In the genomic region with DNA sequence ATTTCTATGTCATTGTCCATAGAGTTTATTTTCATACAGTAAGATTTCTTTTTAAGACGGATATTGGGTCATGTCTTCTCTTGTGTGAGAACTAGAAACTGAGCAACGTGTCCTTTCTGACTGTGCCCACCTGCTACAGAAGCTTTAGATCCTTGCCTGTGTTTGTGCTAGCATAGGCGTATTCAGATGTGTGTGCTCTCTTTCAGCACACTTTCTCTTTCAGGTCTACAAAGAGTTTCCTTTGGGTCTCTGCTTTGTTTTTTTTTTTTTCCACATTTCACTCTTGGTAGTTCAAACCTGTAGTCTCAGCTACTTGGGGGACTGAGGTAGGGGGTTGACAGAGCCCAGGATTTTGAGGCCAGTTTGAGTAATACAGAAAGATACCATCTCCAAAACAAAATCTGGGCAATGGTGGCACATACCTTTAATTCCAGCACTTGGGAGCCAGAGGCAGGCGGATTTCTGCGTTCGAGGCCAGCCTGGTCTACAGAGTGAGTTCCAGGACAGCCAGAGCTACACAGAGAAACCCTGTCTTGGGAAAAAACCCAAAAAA, we compare ENCODE assay signal across 26 mouse cellular contexts. TPM values are rescaled to one million over a fixed set of nuclear protein-coding genes. Genes with fewer than 3 reads are reported as not detected.
DNase-seq lines count a peak whose midpoint lies in the region; ATAC-seq and TF ChIP-seq lines count a peak whose summit lies in the region.
"Had no signal": no experiment of that assay in that cellular context is flagged by ENCODE, and none has a peak within 500 bp of the region (broad histone marks: within the 10 kb centered on the region; RNA-seq: fewer than 3 reads in every experiment).

No protein-coding gene starts in this region.

- no peak overlapping the region for H3K4me2 ChIP-seq in midbrain, embryonic 11.5 days
- H3K4me2 ChIP-seq in midbrain, embryonic 14.5 days (ENCODE audit: low read length), result no peak overlapping the region
- no peak overlapping the region for H3K4me2 ChIP-seq in CH12.LX (ENCODE audit: insufficient read depth, low read depth, poor library complexity, severe bottlenecking)
- H3K4me2 ChIP-seq: embryonic facial prominence, embryonic 12.5 days; heart, embryonic 13.5 days; kidney, embryonic 15.5 days; limb, embryonic 12.5 days; lung, embryonic 15.5 days; midbrain, embryonic 12.5 days; neural tube, embryonic 12.5 days had no signal

- peaks cover 13% of the 10 kb centered on the region; the same call in 1 of the 2 replicates for H3K79me2 ChIP-seq in CH12.LX (replicated peaks; ENCODE audit: control insufficient read depth, extremely low read depth, insufficient read depth, poor library complexity, severe bottlenecking)

- TF ChIP-seq POLR2A in CH12.LX (IDR thresholded peaks at IDR 0.05; ENCODE audit: low read depth, low read length), result no peak
- no peak for TF ChIP-seq POLR2A in thymus, adult 2 months (IDR thresholded peaks at IDR 0.05; ENCODE audit: control insufficient read depth, extremely low read depth, insufficient read depth, low read length, poor library complexity)

- DNase-seq in midbrain, embryonic 11.5 days (ENCODE audit: low spot score, missing footprints), result peak; percentile 72
- DNase-seq in midbrain, embryonic 14.5 days, result no peak
- no peak for DNase-seq in CH12.LX (ENCODE audit: extremely low read depth)
- DNase-seq in thymus, adult 2 months, result peak; percentile 21
- DNase-seq in thymus, postnatal 4 days, result peak; percentile 18
- no peak for DNase-seq in kidney, adult 18-20 months
- no peak for DNase-seq in right cerebral cortex, postnatal 25 days
- DNase-seq: adrenal gland, postnatal 14 days; cerebellum, adult 11-12 months; cerebellum, adult 9-11 months; embryo, embryonic 11 days; gastrocnemius, adult 2 months; gastrocnemius, postnatal 36 days; heart, postnatal 10 days; kidney, adult 11 months; kidney, postnatal 25 days had no signal

- H3K36me3 ChIP-seq in midbrain, embryonic 11.5 days (ENCODE audit: control insufficient read depth, insufficient read depth, low read length), result no peaks in the 10 kb centered on the region
- H3K36me3 ChIP-seq in midbrain, embryonic 14.5 days (ENCODE audit: control insufficient read depth, insufficient read depth, low read length), result 0 out of 2 replicates have a peak, but pooled peaks cover 6% of the 10 kb centered on the region
- H3K36me3 ChIP-seq in CH12.LX (replicated peaks in 1 of 2; ENCODE audit: control insufficient read depth in 1 of 2, insufficient read depth in 1 of 2, low read length in 1 of 2), result peaks cover 0 to 13% of the 10 kb centered on the region in 2 experiments
- 0 out of 2 replicates have a peak, but pooled peaks cover 4% of the 10 kb centered on the region for H3K36me3 ChIP-seq in thymus, adult 2 months (ENCODE audit: control insufficient read depth, insufficient read depth, low read length)
- H3K36me3 ChIP-seq: lung, embryonic 15.5 days; neural tube, embryonic 12.5 days had no signal

- no peak overlapping the region for H3K4me3 ChIP-seq in midbrain, embryonic 11.5 days (ENCODE audit: low read depth, low read length)
- no peak overlapping the region for H3K4me3 ChIP-seq in midbrain, embryonic 14.5 days (replicated peaks; ENCODE audit: low read depth, low read length)
- H3K4me3 ChIP-seq in CH12.LX (replicated peaks in 1 of 3; ENCODE audit: low read depth in 2 of 3, low read length in 2 of 3, poor library complexity in 1 of 3), result no peak overlapping the region
- no peak overlapping the region for H3K4me3 ChIP-seq in thymus, adult 2 months (ENCODE audit: control insufficient read depth, insufficient read depth, low read length)
- H3K4me3 ChIP-seq: embryonic facial prominence, embryonic 12.5 days; gastrocnemius, adult 2 months; heart, embryonic 13.5 days; kidney, embryonic 15.5 days; left cerebral cortex, adult 2 months; limb, embryonic 12.5 days; lung, embryonic 15.5 days; midbrain, embryonic 12.5 days; neural tube, embryonic 12.5 days had no signal

- H3K27ac ChIP-seq in midbrain, embryonic 11.5 days (ENCODE audit: low read depth, low read length), result no peak overlapping the region
- no peak overlapping the region for H3K27ac ChIP-seq in midbrain, embryonic 14.5 days (replicated peaks; ENCODE audit: low read depth, low read length)
- H3K27ac ChIP-seq in CH12.LX (ENCODE audit: insufficient read depth, low read depth), result no peak overlapping the region
- H3K27ac ChIP-seq in thymus, adult 2 months (ENCODE audit: control insufficient read depth, insufficient read depth, low read length), result peak overlapping the region; percentile 92
- H3K27ac ChIP-seq: embryonic facial prominence, embryonic 12.5 days; heart, embryonic 13.5 days; kidney, embryonic 15.5 days; limb, embryonic 12.5 days; lung, embryonic 15.5 days; midbrain, embryonic 12.5 days; neural tube, embryonic 12.5 days had no signal

- no peak for TF ChIP-seq RAD21 in CH12.LX (IDR thresholded peaks at IDR 0.05; ENCODE audit: low read depth, low read length)

- H3K9me3 ChIP-seq in midbrain, embryonic 11.5 days (ENCODE audit: control insufficient read depth, low read length), result no peaks in the 10 kb centered on the region
- no peaks in the 10 kb centered on the region for H3K9me3 ChIP-seq in midbrain, embryonic 14.5 days (ENCODE audit: control insufficient read depth, low read length)
- H3K9me3 ChIP-seq in CH12.LX (replicated peaks; ENCODE audit: low read length), result no peaks in the 10 kb centered on the region
- H3K9me3 ChIP-seq: embryonic facial prominence, embryonic 12.5 days; heart, embryonic 13.5 days; kidney, embryonic 15.5 days; limb, embryonic 12.5 days; lung, embryonic 15.5 days; midbrain, embryonic 12.5 days; neural tube, embryonic 12.5 days had no signal

- no peak for ATAC-seq in midbrain, embryonic 11.5 days (ENCODE audit: low FRiP score)
- ATAC-seq in midbrain, embryonic 14.5 days (ENCODE audit: low FRiP score, low TSS enrichment), result no peak
- ATAC-seq: forebrain, embryonic 16.5 days; Patski had no signal

- in situ Hi-C loops in CH12.LX (cut with MboI; ENCODE audit: low pct_ligation_motif_present, low pct_unique_long_range_greater_than_20kb, low sequenced_read_pairs), result no loop called here

- no peak overlapping the region for H3K9ac ChIP-seq in midbrain, embryonic 11.5 days (ENCODE audit: low read length)
- H3K9ac ChIP-seq in midbrain, embryonic 14.5 days (replicated peaks; ENCODE audit: low read length), result no peak overlapping the region
- H3K9ac ChIP-seq in CH12.LX (ENCODE audit: insufficient read depth, low read depth), result no peak overlapping the region
- H3K9ac ChIP-seq: embryonic facial prominence, embryonic 12.5 days; heart, embryonic 13.5 days; kidney, embryonic 15.5 days; limb, embryonic 12.5 days; lung, embryonic 15.5 days; midbrain, embryonic 12.5 days; neural tube, embryonic 12.5 days had no signal

- no peak for TF ChIP-seq EP300 in CH12.LX (IDR thresholded peaks at IDR 0.05; ENCODE audit: low read length)

- WGBS in midbrain, embryonic 11.5 days, result 93% methylated on average over 6 of the region's 6 CpGs
- WGBS in midbrain, embryonic 14.5 days, result 93% methylated on average over 6 of the region's 6 CpGs
- 51% methylated on average over 6 of the region's 6 CpGs for WGBS in thymus, adult 2 months

- no peaks in the 10 kb centered on the region for H3K4me1 ChIP-seq in midbrain, embryonic 11.5 days (ENCODE audit: control insufficient read depth, insufficient read depth, low read length)
- H3K4me1 ChIP-seq in midbrain, embryonic 14.5 days (ENCODE audit: control insufficient read depth, insufficient read depth, low read length), result no peaks in the 10 kb centered on the region
- H3K4me1 ChIP-seq in CH12.LX (ENCODE audit: control insufficient read depth in 1 of 2, insufficient read depth in 2 of 2), result peaks cover 0 to 6% of the 10 kb centered on the region in 2 experiments; a peak in 1 of 4 replicates
- peaks cover 9% of the 10 kb centered on the region for H3K4me1 ChIP-seq in thymus, adult 2 months (replicated peaks; ENCODE audit: control insufficient read depth, insufficient read depth, low read length)
- H3K4me1 ChIP-seq: embryonic facial prominence, embryonic 12.5 days; limb, embryonic 12.5 days; neural tube, embryonic 12.5 days had no signal

- no peaks in the 10 kb centered on the region for H3K27me3 ChIP-seq in midbrain, embryonic 11.5 days (ENCODE audit: control insufficient read depth, insufficient read depth, low read length)
- H3K27me3 ChIP-seq in midbrain, embryonic 14.5 days (ENCODE audit: control insufficient read depth, insufficient read depth, low read length), result no peaks in the 10 kb centered on the region
- no peaks in the 10 kb centered on the region for H3K27me3 ChIP-seq in CH12.LX (replicated peaks)
- H3K27me3 ChIP-seq in thymus, adult 2 months (ENCODE audit: control insufficient read depth, insufficient read depth, low read length), result no peaks in the 10 kb centered on the region
- H3K27me3 ChIP-seq: embryonic facial prominence, embryonic 12.5 days; heart, embryonic 13.5 days; kidney, embryonic 15.5 days; limb, embryonic 12.5 days; lung, embryonic 15.5 days; midbrain, embryonic 12.5 days; neural tube, embryonic 12.5 days; Patski had no signal

- no peak for TF ChIP-seq CTCF in CH12.LX (conservative IDR thresholded peaks at IDR 0.05 in 1 of 2, IDR thresholded peaks at IDR 0.05 in 1 of 2; ENCODE audit: low read depth in 2 of 2, low read length in 2 of 2)
- no peak for TF ChIP-seq CTCF in thymus, adult 2 months (IDR thresholded peaks at IDR 0.05; ENCODE audit: borderline replicate concordance, control insufficient read depth, extremely low read depth, insufficient read depth, low read length, poor library complexity)

- dilution Hi-C loops in CH12.LX (cut with MboI; ENCODE audit: extremely low pct_ligation_motif_present, extremely low pct_unique_long_range_greater_than_20kb, low sequenced_read_pairs), result no loop called here

TF ChIP-seq in CH12.LX, 34 proteins besides CTCF, POLR2A, EP300 and RAD21:
- TF ChIP-seq SMC3 (IDR thresholded peaks at IDR 0.05; ENCODE audit: low read depth, low read length) (no peak), ZNF384 (IDR thresholded peaks at IDR 0.05; ENCODE audit: low read depth, low read length) (peak; percentile 85)

RNA-seq across cellular contexts. Expression of a gene that starts 37.7 kb away (rescaled TPM):
- polyA plus RNA-seq in midbrain, embryonic 11.5 days (2014; fragmentation: Nextera tagmentation; extraction: Ambion mirVana), result 14.4 and 15.3 TPM in 2 replicates
- 20.8 and 21.9 TPM in 2 replicates for polyA plus RNA-seq in midbrain, embryonic 14.5 days (2014; fragmentation: Nextera tagmentation; extraction: Ambion mirVana)
- total RNA-seq in CH12.LX (2012; rRNA removed) (7.2 and 8.5 TPM in 2 replicates), CH12.LX (2014; rRNA removed) (3.6 and 3.8 TPM in 2 replicates)
- 18.3 and 19.0 TPM in 2 replicates for polyA plus RNA-seq in CH12.LX (2012; ENCODE audit: insufficient read length, low read depth)
- polyA plus RNA-seq in thymus, adult 2 months (2012; rRNA removed), result 118 and 130 TPM in 2 replicates

Comparison
In these comparisons a context has a peak if more than half of its experiments do, and no peak if none do; other contexts are left out.
1. DNase-seq: peak in midbrain, embryonic 11.5 days (single experiment), thymus, adult 2 months (single experiment) and thymus, postnatal 4 days (single experiment); none in midbrain, embryonic 14.5 days (single experiment), CH12.LX (single experiment), kidney, adult 18-20 months (single experiment) and right cerebral cortex, postnatal 25 days (single experiment).